Comparison of ENCODE assay signal across 8 mouse cellular contexts in genomic region chr7:16618661-16619211, GRCm38 (mm10). TPM values are rescaled to one million over a fixed set of nuclear protein-coding genes. Genes with fewer than 3 reads are reported as not detected.
DNase-seq lines count a peak whose midpoint lies in the region; ATAC-seq lines count a peak whose summit lies in the region.
"Had no signal": no experiment of that assay in that cellular context is flagged by ENCODE, and none has a peak within 500 bp of the region (broad histone marks: within the 10 kb centered on the region; RNA-seq: fewer than 3 reads in every experiment).

No protein-coding gene starts in this region.

- H3K4me2 ChIP-seq in hindbrain, embryonic 16.5 days (ENCODE audit: low read length), result peak overlapping the region; percentile 49
- H3K4me2 ChIP-seq in limb, embryonic 12.5 days, result peak overlapping the region; percentile 53
- peak overlapping the region; percentile 49 for H3K4me2 ChIP-seq in midbrain, embryonic 13.5 days (replicated peaks)

- H3K36me3 ChIP-seq in hindbrain, embryonic 16.5 days (ENCODE audit: control insufficient read depth, insufficient read depth, low read length), result no peaks in the 10 kb centered on the region
- no peaks in the 10 kb centered on the region for H3K36me3 ChIP-seq in limb, embryonic 12.5 days
- H3K36me3 ChIP-seq in midbrain, embryonic 13.5 days, result no peaks in the 10 kb centered on the region
- no peaks in the 10 kb centered on the region for H3K36me3 ChIP-seq in splenic B cell, adult 2 months (ENCODE audit: control insufficient read depth, insufficient read depth, low read length, poor library complexity, severe bottlenecking)

- WGBS in hindbrain, embryonic 16.5 days, result 2% methylated on average over 30 of the region's 30 CpGs
- 2% methylated on average over 30 of the region's 30 CpGs for WGBS in limb, embryonic 12.5 days
- WGBS in midbrain, embryonic 13.5 days, result 1% methylated on average over 30 of the region's 30 CpGs

- H3K4me1 ChIP-seq in hindbrain, embryonic 16.5 days (ENCODE audit: control insufficient read depth, insufficient read depth, low read depth, low read length), result peaks cover 11% of the 10 kb centered on the region
- H3K4me1 ChIP-seq in limb, embryonic 12.5 days (replicated peaks), result peaks cover 17% of the 10 kb centered on the region
- H3K4me1 ChIP-seq in midbrain, embryonic 13.5 days (replicated peaks), result peaks cover 19% of the 10 kb centered on the region

- no peaks in the 10 kb centered on the region; the same call in 1 of the 2 replicates for H3K27me3 ChIP-seq in hindbrain, embryonic 16.5 days (replicated peaks; ENCODE audit: control insufficient read depth, insufficient read depth, low read length)
- 0 out of 2 replicates have a peak, but pooled peaks cover 6% of the 10 kb centered on the region for H3K27me3 ChIP-seq in limb, embryonic 12.5 days
- H3K27me3 ChIP-seq in midbrain, embryonic 13.5 days, result peaks cover 15% of the 10 kb centered on the region
- no peaks in the 10 kb centered on the region for H3K27me3 ChIP-seq in splenic B cell, adult 2 months (ENCODE audit: control insufficient read depth, insufficient read depth, low read length, poor library complexity, severe bottlenecking)

- H3K27ac ChIP-seq in hindbrain, embryonic 16.5 days (ENCODE audit: low read depth, low read length), result peak overlapping the region; percentile 25; the same call in 1 of the 2 replicates
- H3K27ac ChIP-seq in limb, embryonic 12.5 days, result no peak overlapping the region
- H3K27ac ChIP-seq in midbrain, embryonic 13.5 days, result no peak overlapping the region
- H3K27ac ChIP-seq: macrophage had no signal

- ATAC-seq in hindbrain, embryonic 16.5 days, result no peak
- ATAC-seq in limb, embryonic 12.5 days (ENCODE audit: insufficient number of reproducible peaks, insufficient read depth, low FRiP score, low TSS enrichment, low read depth), result no peak
- ATAC-seq in midbrain, embryonic 13.5 days, result no peak

- peak overlapping the region; percentile 30 for H3K4me3 ChIP-seq in hindbrain, embryonic 16.5 days (ENCODE audit: low read length)
- peak overlapping the region; percentile 23 for H3K4me3 ChIP-seq in limb, embryonic 12.5 days (replicated peaks)
- peak overlapping the region; percentile 21; the same call in 1 of the 2 replicates for H3K4me3 ChIP-seq in midbrain, embryonic 13.5 days (replicated peaks)

- no peaks in the 10 kb centered on the region for H3K9me3 ChIP-seq in hindbrain, embryonic 16.5 days (ENCODE audit: control insufficient read depth, low read length)
- H3K9me3 ChIP-seq in limb, embryonic 12.5 days, result no peaks in the 10 kb centered on the region
- no peaks in the 10 kb centered on the region for H3K9me3 ChIP-seq in midbrain, embryonic 13.5 days

- H3K9ac ChIP-seq in hindbrain, embryonic 16.5 days (ENCODE audit: low read depth, low read length), result peak overlapping the region; percentile 7; the same call in 1 of the 2 replicates
- peak overlapping the region; percentile 19; the same call in 1 of the 2 replicates for H3K9ac ChIP-seq in limb, embryonic 12.5 days (replicated peaks)
- peak overlapping the region; percentile 20; the same call in 1 of the 2 replicates for H3K9ac ChIP-seq in midbrain, embryonic 13.5 days (replicated peaks)

- DNase-seq in ZHBTc4 (ENCODE audit: low read depth, low spot score), result peak; percentile 55
- DNase-seq in cerebellum, postnatal 10 days, result peak; percentile 87 to 88
- DNase-seq in gastrocnemius, adult 8-10 months (ENCODE audit: low spot score in 2 of 2), result peak; percentile 50 to 63
- peak; percentile 76 for DNase-seq in splenic B cell, adult 2 months (ENCODE audit: low read depth, low spot score)

RNA-seq across cellular contexts. Expression of gene Arhgap35, which starts 3.9 kb away (rescaled TPM):
- 10 to 100 TPM; 18.1 to 27.8 (median 23.0) TPM for total RNA-seq in gastrocnemius, adult 8-10 months (2022)
- polyA plus RNA-seq in hindbrain, embryonic 16.5 days (2015; fragmentation: Nextera tagmentation; extraction: Ambion mirVana), result 28.5 and 33.5 TPM in 2 replicates
- polyA plus RNA-seq in limb, embryonic 12.5 days (2016; fragmentation: Nextera tagmentation; extraction: Ambion mirVana), result 25.6 and 30.3 TPM in 2 replicates
- 32.4 and 34.0 TPM in 2 replicates for polyA plus RNA-seq in midbrain, embryonic 13.5 days (2015; fragmentation: Nextera tagmentation; extraction: Ambion mirVana)

RNA-seq across cellular contexts. Expression of gene Ceacam15, which starts 56.8 kb away (rescaled TPM):
- not detected for total RNA-seq in gastrocnemius, adult 8-10 months (2022)
- polyA plus RNA-seq in hindbrain, embryonic 16.5 days (2015; fragmentation: Nextera tagmentation; extraction: Ambion mirVana), result not detected in 2 replicates
- not detected in 2 replicates for polyA plus RNA-seq in limb, embryonic 12.5 days (2016; fragmentation: Nextera tagmentation; extraction: Ambion mirVana)
- not detected in 2 replicates for polyA plus RNA-seq in midbrain, embryonic 13.5 days (2015; fragmentation: Nextera tagmentation; extraction: Ambion mirVana)
- polyA plus RNA-seq: macrophage had no signal
